Mouse (Mus musculus) E14TG2a.4 (cell line): ENCODE measurements around the gene Napa.

Source experiments
- H3K27me3 ChIP-seq: 2 replicates; pipeline ENCODE4 v1.6.1; 2014; ENCODE audit warnings: low read length, control low read depth; ENCODE audit not compliant: insufficient read depth
- H3K36me3 ChIP-seq: 2 replicates; pipeline ENCODE4 v1.6.1; 2014; ENCODE audit warnings: low read length, control low read depth; ENCODE audit not compliant: insufficient read depth
- H3K4me1 ChIP-seq: replicated peaks from 2 replicates; pipeline ENCODE4 v1.6.1; 2014; ENCODE audit warnings: low read depth, low read length, control low read depth
- H3K4me3 ChIP-seq: replicated peaks from 2 replicates; pipeline ENCODE4 v1.5.1; 2014; ENCODE audit warnings: mild to moderate bottlenecking, low read length
- H3K9me3 ChIP-seq: 2 replicates; pipeline ENCODE4 v1.6.1; 2014; ENCODE audit warnings: low read length, control low read depth
- CTCF ChIP-seq: conservative IDR thresholded peaks from 2 replicates; pipeline ENCODE4 v1.5.1; 2014; ENCODE audit warnings: low read length
- NANOG ChIP-seq: IDR thresholded peaks from 2 replicates; pipeline ENCODE4 v1.6.1; 2014; ENCODE audit warnings: borderline replicate concordance, low read length, mixed read lengths
- POU5F1 ChIP-seq: IDR thresholded peaks from 2 replicates; pipeline ENCODE4 v1.6.1; 2014; ENCODE audit warnings: low read length, borderline replicate concordance

Napa gene

GRCm38 (mm10) chr7:16153522-16153921, 55.3 kb downstream of the Napa start:
- Histone ChIP-seq H3K4me1 (peaks cover 15% of the 10 kb centered on the region), H3K27me3 (peaks cover 17% of the 10 kb centered on the region), H3K4me3 (no peak overlapping the region), H3K9me3 (no peaks in the 10 kb centered on the region), H3K36me3 (no peaks in the 10 kb centered on the region)
- TF ChIP-seq CTCF (peak; percentile 84), POU5F1 (no peak), NANOG (no peak)

DNA sequence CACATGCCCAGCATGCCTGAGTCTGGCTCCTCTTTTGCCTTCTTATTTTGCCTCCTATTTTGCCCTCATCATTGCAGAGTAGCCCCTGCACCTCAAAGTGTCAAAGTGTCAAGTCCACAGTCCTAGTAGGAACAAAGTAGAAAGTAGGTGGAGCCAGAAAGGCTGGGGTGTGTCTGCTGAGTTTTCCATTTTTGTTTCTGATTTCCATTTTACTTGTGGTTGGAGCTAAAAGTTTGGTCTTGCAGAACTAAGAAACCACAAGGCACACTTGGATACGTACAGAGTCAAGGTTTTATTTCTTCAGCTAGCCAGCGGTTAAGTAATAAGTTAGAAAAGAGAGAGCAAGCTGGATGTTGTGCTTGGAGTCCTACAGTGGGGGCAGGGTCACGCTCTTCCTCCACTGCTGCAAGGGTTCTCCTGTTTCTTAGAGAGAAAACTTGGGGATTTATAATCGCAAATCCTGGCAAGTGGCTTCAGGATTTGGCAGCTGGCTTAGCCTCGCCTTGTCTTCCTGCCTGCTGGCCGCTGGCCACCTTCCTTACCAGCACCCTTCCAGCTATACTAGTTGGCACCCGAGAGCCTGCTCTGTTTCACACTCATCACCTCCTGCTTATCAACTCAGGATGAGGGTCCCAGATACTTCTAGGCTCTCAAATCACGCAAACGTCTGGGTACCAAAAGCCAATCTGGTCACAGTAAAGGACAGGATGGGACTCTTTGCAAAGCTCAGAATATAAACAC, 57.0 kb downstream of the Napa start:
- Histone ChIP-seq H3K9me3 (no peaks in the 10 kb centered on the region), H3K36me3 (no peaks in the 10 kb centered on the region), H3K27me3 (peaks cover 31% of the 10 kb centered on the region), H3K4me3 (no peak overlapping the region), H3K4me1 (peaks cover 21% of the 10 kb centered on the region)
- TF ChIP-seq CTCF (no peak), POU5F1 (no peak), NANOG (no peak)

GRCm38 (mm10) chr7:16156105-16156714, 58.0 kb downstream of the Napa start:
- H3K4me1 ChIP-seq: peaks cover 27% of the 10 kb centered on the region
- no peaks in the 10 kb centered on the region for H3K9me3 ChIP-seq
- H3K4me3 ChIP-seq: no peak overlapping the region
- peaks cover 31% of the 10 kb centered on the region for H3K27me3 ChIP-seq
- TF ChIP-seq POU5F1: no peak
- TF ChIP-seq NANOG: no peak
- TF ChIP-seq CTCF: no peak
- H3K36me3 ChIP-seq: no peaks in the 10 kb centered on the region

DNA sequence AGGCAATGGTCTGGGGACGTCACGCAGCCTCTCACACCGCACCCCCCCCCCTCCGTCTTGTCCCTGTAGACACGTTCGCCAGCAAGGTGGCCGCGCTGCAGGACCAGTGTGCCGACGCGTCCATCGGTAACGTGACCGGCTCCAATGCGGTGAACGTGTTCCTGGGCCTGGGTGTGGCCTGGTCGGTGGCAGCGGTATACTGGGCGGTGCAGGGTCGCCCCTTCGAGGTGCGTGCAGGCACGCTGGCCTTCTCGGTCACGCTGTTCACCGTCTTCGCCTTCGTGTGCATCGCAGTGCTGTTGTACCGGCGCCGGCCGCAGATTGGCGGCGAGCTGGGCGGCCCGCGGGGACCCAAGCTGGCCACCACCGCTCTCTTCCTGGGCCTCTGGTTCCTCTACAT, 60.5 kb downstream of the Napa start:
- Histone ChIP-seq H3K27me3 (peaks cover 37% of the 10 kb centered on the region), H3K4me1 (peaks cover 30% of the 10 kb centered on the region), H3K36me3 (no peaks in the 10 kb centered on the region), H3K9me3 (no peaks in the 10 kb centered on the region), H3K4me3 (peak overlapping the region; percentile 71)
- no peak for TF ChIP-seq NANOG
- TF ChIP-seq CTCF: no peak
- no peak for TF ChIP-seq POU5F1

- TF ChIP-seq NANOG: no peak
- TF ChIP-seq POU5F1: no peak
- TF ChIP-seq CTCF: no peak
- H3K9me3 ChIP-seq: no peaks in the 10 kb centered on the region
- no peak overlapping the region for H3K4me3 ChIP-seq
- H3K27me3 ChIP-seq: peaks cover 48% of the 10 kb centered on the region
- H3K36me3 ChIP-seq: no peaks in the 10 kb centered on the region
- H3K4me1 ChIP-seq: peaks cover 30% of the 10 kb centered on the region
These were observed 62.4 kb downstream of the Napa start for GRCm38 (mm10) chr7:16160702-16161101.

DNA sequence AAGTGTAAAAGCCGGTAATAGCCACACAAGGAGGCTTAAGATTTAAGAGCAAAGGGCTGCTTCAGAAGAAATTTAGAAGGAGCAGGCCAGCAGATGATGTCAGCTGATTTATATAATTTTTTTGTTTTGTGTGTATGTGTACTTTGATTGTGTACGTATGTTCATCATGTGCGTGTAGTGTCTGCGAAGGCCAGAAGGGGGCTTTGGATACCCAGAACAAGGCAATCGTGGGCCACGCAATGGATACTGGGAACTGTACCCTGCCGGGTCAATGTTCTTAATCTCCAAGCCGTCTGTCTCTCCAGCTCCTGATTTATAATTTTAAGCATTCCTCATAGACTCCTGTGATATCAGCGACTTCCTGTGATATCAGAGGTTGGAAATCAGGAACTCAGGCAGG, 63.0 kb downstream of the Napa start:
- TF ChIP-seq NANOG: no peak
- no peak for TF ChIP-seq POU5F1
- peak; percentile 40 for TF ChIP-seq CTCF
- H3K27me3 ChIP-seq: peaks cover 48% of the 10 kb centered on the region
- H3K4me3 ChIP-seq: no peak overlapping the region
- no peaks in the 10 kb centered on the region for H3K9me3 ChIP-seq
- H3K4me1 ChIP-seq: peaks cover 30% of the 10 kb centered on the region
- no peaks in the 10 kb centered on the region for H3K36me3 ChIP-seq

- no peaks in the 10 kb centered on the region for H3K9me3 ChIP-seq
- no peak for TF ChIP-seq CTCF
- no peak for TF ChIP-seq POU5F1
- TF ChIP-seq NANOG: no peak
- H3K4me1 ChIP-seq: peaks cover 30% of the 10 kb centered on the region
- H3K4me3 ChIP-seq: no peak overlapping the region
- no peaks in the 10 kb centered on the region for H3K36me3 ChIP-seq
- peaks cover 46% of the 10 kb centered on the region for H3K27me3 ChIP-seq
These were observed 63.8 kb downstream of the Napa start for GRCm38 (mm10) chr7:16162036-16162435.
